Mouse (Mus musculus): Measurements from ENCODE around the gene Pcnx. TPM values are rescaled to one million over a fixed set of nuclear protein-coding genes. Genes with fewer than 3 reads are reported as not detected.

Pcnx gene
- total RNA-seq, 2 experiments from 2014 or later: 68.0 to 70.0 TPM

DNA sequence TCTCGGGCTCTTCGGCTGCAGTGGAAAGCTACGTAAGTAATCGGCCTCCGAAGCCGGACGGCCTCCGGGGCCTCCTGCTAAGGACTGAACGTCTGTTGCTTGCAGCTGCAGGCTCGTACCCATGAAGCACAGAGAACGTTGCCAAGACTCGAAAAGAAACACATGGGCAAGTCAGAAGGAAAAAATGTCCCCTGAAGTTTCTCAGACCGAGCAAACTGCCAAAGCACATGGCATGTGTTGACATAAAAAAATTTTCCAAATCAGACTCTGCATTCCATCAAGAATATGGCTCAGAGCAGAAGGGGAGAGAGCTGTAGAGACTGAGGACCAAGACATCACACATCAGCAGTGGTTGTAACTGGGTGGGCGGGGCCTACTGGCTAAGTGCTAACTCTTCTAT lies 6.8 kb upstream of the Pcnx start:
- intact Hi-C loops (cut with DNase I): no loop called here
- DNase-seq: peak; percentile 46 to 53

DNA sequence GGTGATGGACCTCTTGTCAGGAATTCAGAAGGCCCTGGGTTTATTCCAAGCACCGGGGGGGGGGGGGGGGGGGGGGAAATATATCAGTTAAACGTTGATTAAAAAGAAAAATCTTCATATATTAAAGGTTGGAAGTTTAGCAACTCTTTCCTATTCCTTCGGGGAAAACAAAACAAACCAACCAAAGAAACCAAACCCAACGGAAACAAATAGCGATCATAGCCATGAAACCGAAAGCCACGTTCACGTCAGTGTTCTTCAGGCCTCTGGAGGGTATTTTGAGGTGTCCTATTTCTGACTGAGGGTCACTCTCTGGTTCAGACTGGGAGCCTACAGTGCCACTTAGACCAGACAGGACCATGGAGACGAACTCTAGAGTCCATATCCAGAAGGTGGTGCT lies 6.3 kb upstream of the Pcnx start:
- intact Hi-C loops (cut with DNase I): no loop called here
- no peak for DNase-seq

DNA sequence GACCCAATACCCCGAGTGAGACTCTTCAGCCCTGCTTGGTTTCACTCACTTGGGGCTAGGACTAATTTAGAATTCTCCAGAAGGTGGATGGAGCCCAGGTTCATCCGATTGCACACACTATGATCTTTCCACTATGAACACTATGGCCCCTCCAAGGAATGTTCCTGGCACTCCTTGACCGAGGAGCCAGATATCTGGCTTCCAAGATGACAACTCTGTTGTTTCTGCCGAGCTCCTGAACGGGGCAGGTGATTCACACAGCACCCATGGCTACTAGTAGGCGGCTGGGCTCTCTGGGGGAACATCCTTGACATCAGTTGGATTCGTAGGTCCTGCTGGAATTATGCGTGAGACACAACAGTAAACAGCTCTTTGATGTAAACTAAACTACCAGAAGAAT lies 4.8 kb upstream of the Pcnx start:
- intact Hi-C loops (cut with DNase I): no loop called here
- no peak for DNase-seq

DNA sequence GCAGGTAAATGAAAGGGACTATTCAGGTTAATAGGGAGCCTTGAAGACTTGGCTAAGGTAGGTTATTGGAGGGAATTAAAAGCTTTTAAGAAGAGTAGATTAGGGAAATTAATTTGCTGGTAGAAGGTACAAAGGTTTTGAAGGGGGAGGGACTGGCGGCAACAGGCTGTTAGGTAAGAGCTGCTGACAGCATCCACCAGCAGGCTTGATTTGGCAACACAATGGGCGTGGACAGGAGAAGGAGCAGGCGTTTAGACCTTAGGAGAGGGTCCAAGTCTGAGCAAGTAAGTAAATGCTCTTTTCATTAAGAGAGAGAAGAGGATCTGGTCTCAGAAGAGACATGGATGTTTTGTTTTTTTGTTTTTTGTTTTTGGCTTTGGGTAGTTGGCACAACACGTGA lies 3.1 kb upstream of the Pcnx start:
- peak in 1 of 2 experiments; percentile 38 for DNase-seq
- intact Hi-C loops (cut with DNase I): loop anchor here (2.0 kb wide), 1 partner anchor 16 kb away; no protein-coding TSS in a partner anchor

DNA sequence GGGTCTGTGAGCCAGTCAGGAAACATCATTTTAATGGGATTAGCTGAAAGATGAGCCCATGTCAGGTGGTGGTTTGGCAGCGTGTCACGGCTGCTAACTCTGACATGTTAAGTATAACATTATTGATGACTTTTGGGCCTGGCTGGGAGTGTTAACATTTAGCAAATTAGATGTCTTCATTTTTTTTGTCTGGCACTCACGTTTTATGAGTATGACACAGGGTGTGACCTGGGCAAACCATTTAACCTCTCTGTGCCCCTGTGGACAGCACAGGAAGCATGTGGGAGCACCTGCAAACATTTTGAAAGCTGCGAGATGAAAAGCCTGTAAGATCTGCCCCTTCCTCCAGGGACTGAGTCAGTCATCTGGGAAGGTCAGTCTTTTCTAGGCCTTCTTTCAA lies 2.6 kb upstream of the Pcnx start:
- intact Hi-C loops (cut with DNase I): loop anchor here (2.0 kb wide), 1 partner anchor 16 kb away; no protein-coding TSS in a partner anchor
- DNase-seq: no peak

DNA sequence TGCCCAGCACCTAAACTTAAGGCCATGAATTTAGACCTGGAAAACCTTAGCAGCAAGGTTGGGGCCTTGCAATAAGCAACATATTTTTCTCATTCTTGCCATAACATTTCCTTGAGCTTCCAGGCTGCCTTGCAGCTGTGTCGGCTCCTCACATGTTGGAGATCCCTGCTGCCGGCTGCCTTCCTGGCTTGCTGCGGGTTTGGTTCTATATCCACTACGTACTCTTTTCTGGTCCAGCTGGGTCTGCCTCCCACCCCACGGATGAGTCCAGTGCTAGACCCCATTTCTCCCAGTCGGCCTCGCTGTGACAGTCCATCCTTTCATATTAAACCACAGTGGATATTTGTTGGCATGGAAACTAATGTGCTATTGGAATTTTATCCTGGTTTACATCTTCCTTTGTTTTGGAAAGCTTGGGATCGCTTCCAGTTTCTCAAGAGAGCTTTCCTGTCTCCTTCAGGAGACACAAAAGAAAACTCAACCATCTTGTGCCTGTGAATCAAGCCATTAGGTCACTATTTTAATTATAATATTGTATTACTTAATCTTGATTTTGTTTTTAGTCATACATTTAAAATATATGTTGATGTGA lies 1.7 kb upstream of the Pcnx start:
- DNase-seq: no peak
- intact Hi-C loops (cut with DNase I): loop anchor here (2.0 kb wide), 3 partner anchors 17 to 61 kb away; no protein-coding TSS in a partner anchor

DNA sequence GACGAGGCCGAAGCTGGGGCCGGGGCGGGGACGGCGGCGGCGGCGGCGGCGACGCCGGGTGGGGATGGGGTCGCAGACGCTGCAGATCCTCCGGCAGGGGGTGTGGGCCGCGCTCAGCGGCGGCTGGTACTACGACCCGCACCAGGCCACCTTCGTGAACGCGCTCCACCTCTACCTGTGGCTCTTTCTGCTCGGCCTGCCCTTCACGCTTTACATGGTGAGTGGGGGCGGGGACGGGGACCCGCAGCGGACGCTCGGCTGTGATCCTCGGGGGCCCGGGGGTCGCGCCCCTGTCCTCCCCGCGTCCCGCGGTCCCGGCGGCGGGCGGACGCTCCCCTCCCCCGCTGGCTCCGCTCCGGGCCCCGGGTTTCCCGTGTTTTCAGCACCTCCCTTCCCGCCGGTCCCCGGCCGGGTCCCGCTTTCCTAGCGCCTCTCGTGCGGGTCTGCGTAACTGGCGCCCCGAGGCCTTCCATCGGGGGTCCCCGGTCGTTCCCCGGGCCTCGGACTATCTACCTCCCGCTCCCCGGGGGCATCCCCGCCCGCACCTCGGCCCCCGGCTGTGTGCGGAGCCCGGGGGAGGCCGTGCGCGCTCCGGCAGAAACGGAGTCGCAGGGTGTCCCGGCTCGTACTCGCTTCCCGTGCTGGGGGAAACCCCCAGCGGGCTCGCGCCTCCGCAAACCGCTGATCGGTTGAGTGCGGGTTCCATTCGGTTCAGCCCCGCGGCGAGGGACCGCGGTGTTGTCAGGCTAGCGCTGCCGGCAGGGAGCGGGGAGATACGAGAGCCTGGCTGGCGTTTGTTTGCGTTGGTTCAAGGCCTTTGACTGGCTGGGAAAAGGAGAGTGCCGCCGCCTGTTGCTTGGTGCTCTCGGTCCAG lies 722 bp downstream of the Pcnx start:
- intact Hi-C loops (cut with DNase I): loop anchor here (1.0 kb wide), 1 partner anchor 52 kb away; no protein-coding TSS in a partner anchor
- DNase-seq: peak; percentile 71 to 74

DNA sequence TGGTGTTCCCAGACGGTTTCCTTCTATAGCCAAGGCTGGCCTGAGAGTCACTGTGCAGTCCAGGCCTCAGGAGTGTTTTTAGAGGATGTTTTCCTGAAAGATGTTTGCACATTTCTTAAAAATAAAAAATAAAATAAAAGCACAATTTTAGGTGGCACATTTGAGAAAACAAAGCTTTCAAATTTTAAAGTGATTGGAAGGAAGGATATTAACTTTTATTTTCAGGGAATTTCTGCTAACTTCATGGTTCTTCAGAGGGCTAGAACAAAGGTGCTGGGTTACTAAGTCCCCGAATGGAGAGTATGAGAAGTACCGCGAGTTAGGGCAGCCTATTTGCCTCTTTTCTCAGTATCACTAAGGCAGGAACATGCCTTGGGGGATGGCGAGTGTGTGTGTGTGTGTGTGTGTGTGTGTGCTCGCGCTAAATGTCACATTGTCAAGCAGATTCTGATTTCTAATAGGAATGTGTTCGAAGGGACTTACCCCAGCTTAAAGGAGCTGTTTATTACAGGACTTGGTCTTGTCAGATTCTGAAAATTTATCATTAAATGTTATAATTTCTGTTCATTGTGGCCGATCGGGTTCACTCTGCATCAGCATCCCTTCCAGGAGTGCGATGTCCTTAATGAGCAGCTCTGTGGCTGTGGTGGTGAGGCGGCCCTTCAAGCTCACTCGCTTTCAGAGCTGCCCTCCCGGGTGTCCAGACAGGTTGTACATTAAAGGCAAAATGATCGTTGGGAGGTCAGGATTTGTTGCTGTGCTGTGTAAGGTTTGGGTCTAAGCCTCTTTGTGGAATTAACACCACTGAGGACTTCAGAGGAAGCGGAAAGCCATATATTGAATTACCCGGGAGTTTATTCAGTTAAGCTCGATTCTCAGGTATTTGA lies 1.6 kb downstream of the Pcnx start:
- intact Hi-C loops (cut with DNase I): no loop called here
- DNase-seq: peak in 1 of 2 experiments; percentile 15

DNA sequence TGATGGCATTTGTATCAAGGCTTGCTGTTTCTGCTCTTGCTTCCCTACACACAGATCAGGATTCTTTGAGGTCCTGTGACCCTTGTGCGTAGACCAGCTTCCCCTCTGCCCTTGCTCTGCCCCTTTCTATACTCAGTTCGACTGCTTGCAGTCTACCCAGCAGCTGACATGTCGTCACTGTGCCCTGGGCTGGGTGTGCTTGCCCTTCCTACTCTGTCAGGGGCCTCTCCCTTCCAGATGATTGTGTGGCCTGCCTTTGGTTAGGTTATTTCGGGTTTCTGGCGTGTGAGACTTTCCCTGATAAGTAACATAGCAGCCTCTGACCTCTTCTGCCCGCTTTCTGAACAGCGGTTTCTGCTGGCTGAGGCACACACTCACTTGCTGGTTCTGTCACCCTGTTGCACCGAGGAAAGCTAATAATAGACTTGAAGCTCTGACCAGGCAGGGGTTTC lies 2.6 kb downstream of the Pcnx start:
- intact Hi-C loops (cut with DNase I): no loop called here
- peak; percentile 54 to 58 for DNase-seq

DNA sequence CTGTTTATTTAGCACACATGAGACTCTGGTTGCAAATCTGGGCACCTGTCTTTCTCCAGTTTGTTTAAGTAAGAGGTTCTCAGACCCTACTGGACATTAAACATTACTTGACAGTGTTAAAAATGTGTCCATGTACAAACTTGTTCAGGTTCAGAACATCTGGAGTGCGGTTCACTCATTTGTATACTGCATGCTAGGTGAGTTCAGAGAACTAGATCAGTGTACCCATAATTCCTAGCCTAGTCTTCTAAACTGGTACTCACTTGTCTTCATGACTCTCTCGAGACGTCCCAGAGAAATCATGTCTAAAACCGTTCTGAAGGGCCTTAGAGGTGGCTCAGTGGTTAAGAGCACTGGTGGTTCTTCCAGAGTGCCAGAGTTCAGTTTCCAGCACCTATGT lies 4.1 kb downstream of the Pcnx start:
- intact Hi-C loops (cut with DNase I): no loop called here
- no peak for DNase-seq

DNA sequence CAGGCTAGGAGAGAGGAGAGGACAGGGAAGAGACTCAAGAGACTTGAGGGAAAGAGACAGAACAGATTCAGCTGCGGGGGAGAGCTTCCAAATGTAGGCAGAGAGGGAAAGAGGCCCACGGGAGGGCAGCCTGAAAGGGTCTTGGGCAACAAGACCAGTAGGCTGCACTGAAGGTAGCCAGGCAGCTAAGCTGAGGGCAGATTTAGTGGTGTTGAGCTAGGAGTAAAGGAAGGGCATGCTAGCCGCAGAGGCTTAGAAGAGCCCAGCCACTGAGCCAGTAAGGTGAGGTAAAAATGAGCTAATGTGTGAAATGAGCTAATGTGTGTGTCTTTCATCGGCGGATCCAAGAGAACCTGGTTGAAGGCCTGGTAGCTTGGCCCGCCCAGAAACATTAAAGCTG lies 5.4 kb downstream of the Pcnx start:
- intact Hi-C loops (cut with DNase I): no loop called here
- DNase-seq: no peak

DNA sequence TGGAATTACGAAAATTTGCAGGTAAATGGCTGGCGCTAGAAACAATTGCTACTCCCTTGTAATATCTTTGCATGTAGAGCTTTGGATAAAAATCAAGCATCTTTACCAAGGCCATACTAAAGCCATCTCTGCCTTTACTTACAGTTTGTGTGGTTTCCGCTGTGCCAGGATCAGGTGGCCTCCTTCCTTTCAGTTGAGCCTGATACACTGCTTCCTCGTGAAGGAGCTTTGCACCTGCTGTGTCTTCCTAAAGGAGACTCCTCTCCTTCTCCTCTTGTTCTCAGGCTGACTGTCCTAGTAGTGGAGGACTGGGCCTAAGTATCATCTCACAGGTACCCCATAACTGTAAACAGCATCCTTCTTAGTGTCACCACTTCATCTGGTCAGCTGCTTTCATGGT lies 7.5 kb downstream of the Pcnx start:
- intact Hi-C loops (cut with DNase I): loop anchor here (2.0 kb wide), 1 partner anchor 13 kb away; no protein-coding TSS in a partner anchor
- DNase-seq: no peak

DNA sequence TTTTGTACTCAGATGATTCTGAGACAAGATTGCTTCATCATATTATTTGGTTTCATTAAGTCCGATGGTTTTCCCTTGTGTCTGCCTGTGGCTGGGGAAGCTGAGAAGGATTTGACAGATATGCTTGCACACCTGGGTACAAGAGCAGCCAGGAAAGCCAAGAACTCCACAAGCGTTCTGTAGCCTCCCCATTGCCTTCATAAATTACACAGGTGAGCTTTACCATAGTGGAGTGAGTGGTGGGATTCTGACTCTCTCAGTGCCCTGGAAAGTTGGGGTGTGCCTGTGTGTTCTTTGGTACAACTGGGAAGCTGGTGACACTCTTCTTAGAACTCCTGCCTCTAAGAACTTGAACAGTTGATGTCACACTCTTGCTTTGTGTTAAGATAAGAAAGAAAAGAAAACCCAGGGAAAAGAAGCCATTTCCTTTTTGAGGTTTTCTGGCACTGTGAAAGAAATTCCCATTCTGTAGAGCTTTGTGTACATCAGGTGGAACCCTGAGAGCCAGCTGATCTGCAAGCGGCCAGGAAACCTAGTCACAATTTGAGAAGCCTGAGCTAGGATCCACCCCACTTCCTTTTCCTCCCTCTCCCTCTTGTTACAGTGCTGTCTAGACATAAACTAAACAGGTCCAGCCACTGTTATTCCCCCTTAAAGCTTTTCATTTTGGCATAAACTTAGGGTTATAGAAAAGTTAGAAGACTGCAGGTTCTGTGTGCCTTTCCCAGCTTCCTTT lies 9.6 kb downstream of the Pcnx start:
- no peak for DNase-seq
- intact Hi-C loops (cut with DNase I): no loop called here

DNA sequence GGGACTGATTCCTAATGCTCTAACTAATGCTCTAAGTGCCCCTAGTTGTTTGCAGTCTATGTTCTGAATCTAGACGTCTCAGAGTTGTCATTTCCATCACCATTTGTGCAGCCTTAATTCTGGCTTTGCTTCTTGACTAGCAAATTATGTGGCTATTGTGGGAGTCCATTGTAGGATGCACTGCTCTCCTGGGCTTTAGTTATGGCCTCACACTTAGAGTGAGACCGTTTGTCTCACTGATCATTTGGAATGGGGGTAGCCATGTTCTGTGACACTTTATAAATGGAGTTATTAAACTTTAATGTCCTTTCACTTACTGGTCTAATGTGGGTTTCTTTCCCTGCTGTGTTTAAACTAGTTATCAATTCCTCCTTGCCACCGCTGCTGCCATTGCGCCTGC lies 13.5 kb downstream of the Pcnx start:
- DNase-seq: no peak
- intact Hi-C loops (cut with DNase I): no loop called here

DNA sequence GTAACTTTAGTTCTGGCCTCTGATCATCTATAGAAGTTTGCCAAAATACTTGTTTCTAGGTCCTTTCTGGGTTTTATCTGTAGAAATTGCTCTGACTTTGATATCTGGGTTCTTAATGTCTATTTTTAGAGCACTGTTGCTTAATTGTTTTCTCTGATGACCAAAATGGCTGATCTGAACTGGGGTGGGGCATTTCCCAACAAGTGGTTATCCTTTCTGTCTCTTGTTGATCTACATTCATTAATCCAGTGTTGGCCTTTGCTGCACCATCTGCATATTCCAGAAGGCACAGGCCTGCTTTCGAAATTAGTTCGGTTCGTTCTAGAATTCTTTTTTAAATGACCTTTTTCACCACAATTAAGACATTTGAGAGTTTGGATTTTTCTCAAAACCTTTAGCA lies 20.3 kb downstream of the Pcnx start:
- DNase-seq: no peak
- intact Hi-C loops (cut with DNase I): loop anchor here (2.0 kb wide), 1 partner anchor 13 kb away; no protein-coding TSS in a partner anchor

DNA sequence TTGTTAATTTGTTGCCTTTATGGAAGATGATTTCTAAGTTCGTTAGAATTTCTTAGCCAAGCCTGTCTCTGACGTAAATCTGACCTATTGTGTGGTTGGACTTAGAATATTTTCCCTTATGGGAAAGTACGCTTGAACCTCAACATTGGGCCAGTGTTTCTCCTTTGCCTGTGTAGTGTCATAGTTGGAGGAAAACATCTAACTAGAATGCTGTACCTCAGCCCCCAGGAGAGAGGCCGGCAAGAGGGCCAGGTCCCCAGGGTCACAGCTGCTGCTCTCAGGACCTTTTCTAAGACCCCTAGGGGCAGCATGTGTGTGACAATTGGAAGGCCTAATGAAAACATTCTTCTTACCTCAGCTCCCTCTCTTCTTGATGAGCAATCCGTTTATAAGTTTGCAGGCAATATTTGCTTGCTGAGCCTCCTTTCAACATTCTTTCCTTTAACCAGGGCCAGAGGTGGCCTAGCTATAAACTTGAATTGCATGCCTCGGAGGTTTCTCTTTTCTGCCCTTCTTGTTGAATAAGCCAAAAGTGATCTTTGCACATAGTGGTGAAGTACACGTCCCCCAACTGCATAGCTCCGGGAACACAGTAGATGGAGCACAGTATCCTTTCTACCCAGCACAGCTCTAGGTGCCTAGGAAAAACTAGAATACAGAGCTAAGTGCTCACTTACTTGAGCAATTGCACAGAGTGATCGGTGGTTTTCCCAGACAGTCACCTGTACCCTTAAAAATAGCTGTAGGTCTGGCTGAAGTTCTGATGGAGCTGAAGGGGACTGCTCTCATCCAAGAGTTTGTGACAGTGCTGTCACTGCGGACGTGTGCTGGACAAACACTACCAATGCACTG lies 23.7 kb downstream of the Pcnx start:
- intact Hi-C loops (cut with DNase I): no loop called here
- DNase-seq: no peak

DNA sequence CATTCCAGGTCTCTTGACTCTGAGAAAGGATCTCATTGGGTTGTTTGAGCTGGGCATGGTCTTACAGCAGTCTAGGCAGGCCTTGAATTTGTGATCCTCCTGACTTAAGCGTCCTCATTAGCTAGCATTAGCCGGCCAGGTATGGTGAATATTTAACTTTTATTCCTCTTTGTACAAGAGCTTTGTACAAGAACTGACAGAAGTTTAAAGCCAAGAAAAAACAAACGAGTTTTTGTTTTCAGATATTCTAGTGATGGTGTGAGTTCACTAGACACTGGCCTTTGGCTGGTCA lies 24.2 kb downstream of the Pcnx start:
- intact Hi-C loops (cut with DNase I): no loop called here
- DNase-seq: no peak

DNA sequence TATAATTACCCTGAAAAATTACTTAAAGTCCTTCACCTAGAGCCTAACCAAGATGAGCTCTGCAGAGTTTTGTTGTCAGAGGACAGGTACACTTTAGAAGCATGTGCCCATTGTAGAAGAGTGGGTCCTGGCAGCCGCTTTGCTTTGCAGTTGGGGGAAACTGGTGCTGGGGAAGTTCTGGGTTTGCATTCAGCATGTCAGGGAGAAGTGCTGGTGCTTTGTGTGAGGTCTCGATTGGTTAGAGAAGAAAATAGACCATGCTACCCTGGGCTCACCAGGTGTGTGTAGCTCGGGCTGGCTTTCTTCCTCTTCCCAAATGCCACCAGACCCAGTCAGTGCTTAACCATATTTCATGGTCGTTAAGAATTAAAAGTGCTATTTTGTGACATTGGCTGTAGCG lies 25.2 kb downstream of the Pcnx start:
- no peak for DNase-seq
- intact Hi-C loops (cut with DNase I): no loop called here

DNA sequence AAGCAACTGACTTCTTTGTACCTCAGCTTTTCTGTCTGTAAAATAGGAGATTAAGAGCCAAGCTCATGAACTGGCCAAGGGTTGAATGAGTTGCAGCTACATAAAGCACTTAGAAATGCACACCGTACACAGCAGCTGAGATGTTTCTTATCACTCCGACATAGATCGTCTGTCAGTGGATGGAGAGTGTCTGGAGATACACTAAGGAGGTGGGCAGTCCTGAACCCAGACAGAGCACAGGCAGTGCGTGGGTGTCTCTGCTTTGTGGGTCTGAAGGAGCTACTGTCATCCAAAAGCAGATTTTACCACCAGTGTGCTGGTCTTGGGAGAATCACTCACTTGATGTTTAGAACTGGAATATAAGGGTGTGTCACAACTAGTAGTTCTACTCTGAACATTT lies 26.2 kb downstream of the Pcnx start:
- intact Hi-C loops (cut with DNase I): no loop called here
- DNase-seq: no peak

All from heart, postnatal 14 days (tissue).